Comparison of ENCODE assay signal across 8 mouse cellular contexts in genomic region chr7:137318924-137319885, GRCm38 (mm10). TPM values are rescaled to one million over a fixed set of nuclear protein-coding genes. Genes with fewer than 3 reads are reported as not detected.
DNase-seq lines count a peak whose midpoint lies in the region; ATAC-seq and TF ChIP-seq lines count a peak whose summit lies in the region.

No protein-coding gene starts in this region.

- H3K27ac ChIP-seq in left cerebral cortex, adult 2 months: no peak overlapping the region
- H3K27ac ChIP-seq in heart, embryonic 11.5 days (ENCODE audit: low read depth, low read length): no peak overlapping the region
- no peak overlapping the region for H3K27ac ChIP-seq in neural tube, embryonic 12.5 days

- no peak for TF ChIP-seq POLR2A in brain, embryonic 14.5 days (IDR thresholded peaks at IDR 0.05; ENCODE audit: borderline replicate concordance, extremely low read depth, insufficient read depth, insufficient read length, poor library complexity, severe bottlenecking)

- H3K9me3 ChIP-seq in heart, embryonic 11.5 days (replicated peaks; ENCODE audit: control insufficient read depth, low read length): no peaks in the 10 kb centered on the region
- no peaks in the 10 kb centered on the region for H3K9me3 ChIP-seq in neural tube, embryonic 12.5 days

- H3K4me1 ChIP-seq in heart, embryonic 11.5 days (ENCODE audit: control insufficient read depth, insufficient read depth, low read length): peaks cover 23% of the 10 kb centered on the region
- H3K4me1 ChIP-seq in neural tube, embryonic 12.5 days: peaks cover 72% of the 10 kb centered on the region

- H3K9ac ChIP-seq in heart, embryonic 11.5 days (ENCODE audit: low read depth, low read length): no peak overlapping the region
- 0 out of 2 replicates have a peak overlapping the region, but pooled peaks have one; percentile 17 for H3K9ac ChIP-seq in neural tube, embryonic 12.5 days

- ATAC-seq in heart, embryonic 11.5 days (replicated peaks; ENCODE audit: insufficient number of reproducible peaks, low FRiP score, low TSS enrichment): no peak
- no peak for ATAC-seq in neural tube, embryonic 12.5 days (ENCODE audit: low FRiP score, low read depth)
- no peak for ATAC-seq in erythroblast, adult 5-6 weeks (replicated peaks; ENCODE audit: low FRiP score, poor library complexity, severe bottlenecking)
- ATAC-seq in monocyte, adult 5-6 weeks (replicated peaks; ENCODE audit: insufficient number of reproducible peaks, low FRiP score, low TSS enrichment, poor library complexity, severe bottlenecking): no peak

- intact Hi-C loops in left cerebral cortex, adult 2 months (cut with DNase I): no loop called here

- TF ChIP-seq CTCF in left cerebral cortex, adult 2 months (IDR thresholded peaks at IDR 0.05): peak; percentile 56
- TF ChIP-seq CTCF in brain, embryonic 14.5 days (IDR thresholded peaks at IDR 0.05; ENCODE audit: borderline replicate concordance, extremely low read depth, insufficient read depth, insufficient read length): peak; percentile 77

- no peak for DNase-seq in left cerebral cortex, adult 2 months (ENCODE audit: extremely low spot score in 1 of 2, low spot score in 2 of 2)
- DNase-seq in left cerebral cortex, adult 9 months (ENCODE audit: low spot score in 2 of 2): no peak
- peak; percentile 82 for DNase-seq in brain, embryonic 14.5 days (ENCODE audit: low read depth)
- DNase-seq in kidney, postnatal 4 days: peak; percentile 85 to 86

- peaks cover 98% of the 10 kb centered on the region for H3K27me3 ChIP-seq in heart, embryonic 11.5 days (ENCODE audit: control insufficient read depth, insufficient read depth, low read length)
- peaks cover 87% of the 10 kb centered on the region for H3K27me3 ChIP-seq in neural tube, embryonic 12.5 days (replicated peaks)

- no peaks in the 10 kb centered on the region for H3K36me3 ChIP-seq in heart, embryonic 11.5 days (ENCODE audit: control insufficient read depth, insufficient read depth, low read length)
- no peaks in the 10 kb centered on the region for H3K36me3 ChIP-seq in neural tube, embryonic 12.5 days

- peak overlapping the region; percentile 52 for H3K4me2 ChIP-seq in heart, embryonic 11.5 days
- peak overlapping the region; percentile 64 for H3K4me2 ChIP-seq in neural tube, embryonic 12.5 days (replicated peaks)

- WGBS in heart, embryonic 11.5 days (ENCODE audit: insufficient replicate concordance): under 1% methylated on average over 48 of the region's 48 CpGs
- WGBS in neural tube, embryonic 12.5 days: under 1% methylated on average over 48 of the region's 48 CpGs

- no peak overlapping the region for H3K4me3 ChIP-seq in left cerebral cortex, adult 2 months
- H3K4me3 ChIP-seq in heart, embryonic 11.5 days (ENCODE audit: low read depth, low read length): 0 out of 2 replicates have a peak overlapping the region, but pooled peaks have one; percentile 10
- H3K4me3 ChIP-seq in neural tube, embryonic 12.5 days: peak overlapping the region; percentile 25

RNA-seq across cellular contexts. Expression of gene Ebf3, which starts 5.0 kb away (rescaled TPM):
- under 1 TPM; 0.20 to 0.35 TPM for total RNA-seq in left cerebral cortex, adult 2 months (2021)
- polyA plus RNA-seq in brain, embryonic 14.5 days (2012; rRNA removed): 46.4 and 157 TPM in 2 replicates
- polyA plus RNA-seq in heart, embryonic 11.5 days (2014; fragmentation: Nextera tagmentation; extraction: Ambion mirVana): 0.90 and 1.6 TPM in 2 replicates
- polyA plus RNA-seq in neural tube, embryonic 12.5 days (2016; fragmentation: Nextera tagmentation; extraction: Ambion mirVana): 19.1 and 20.0 TPM in 2 replicates
- total RNA-seq in erythroblast, adult 5-6 weeks (2015; ENCODE audit: low replicate concordance): 0.84 TPM in 1 of 2 replicates, not detected in the other
- 0.17 TPM in 1 of 2 replicates, not detected in the other for total RNA-seq in erythroblast, adult 5-6 weeks (2017; ENCODE audit: low replicate concordance)
- total RNA-seq in monocyte, adult 5-6 weeks (2017): not detected in 3 replicates

Comparison
In these comparisons a context has a peak if more than half of its experiments do, and no peak if none do; other contexts are left out.
1. DNase-seq: peak in brain, embryonic 14.5 days (single experiment) and kidney, postnatal 4 days (2 of 2); none in left cerebral cortex, adult 2 months (0 of 2) and left cerebral cortex, adult 9 months (0 of 2).